Mouse (Mus musculus): ENCODE results near the gene Mrgpra6. TPM values are rescaled to one million over a fixed set of nuclear protein-coding genes. Genes with fewer than 3 reads are reported as not detected.

Gene Mrgpra6
- not detected for polyA plus RNA-seq (2017; shearing (Covaris generic))

GRCm38 (mm10) chr7:47204830-47205229, at the start of gene Mrgpra6:
TSS of gene Mrgpra6 (minus strand) at chr7:47204920.

GRCm38 (mm10) chr7:47252770-47253169, 48.0 kb upstream of the Mrgpra6 start, which contains the start of gene Mrgpra9:
TSS of gene Mrgpra9 (minus strand) at chr7:47252848.

Other genes starting within 250 kb of the Mrgpra6 start
- 4.6 TPM for gene Uevld, start 246.4 kb downstream of the Mrgpra6 start, polyA plus RNA-seq (2017; shearing (Covaris generic))
- gene Gm9999, start 221.3 kb downstream of the Mrgpra6 start, polyA plus RNA-seq (2017; shearing (Covaris generic)), result not detected
- 184 TPM for gene Spty2d1, start 196.5 kb downstream of the Mrgpra6 start, polyA plus RNA-seq (2017; shearing (Covaris generic))
- gene Tmem86a, start 154.3 kb downstream of the Mrgpra6 start, polyA plus RNA-seq (2017; shearing (Covaris generic)), result 4.8 TPM
- 4.9 TPM for gene Ptpn5, start 71.2 kb downstream of the Mrgpra6 start, polyA plus RNA-seq (2017; shearing (Covaris generic))
- gene Mrgpra9, start 47.9 kb upstream of the Mrgpra6 start, polyA plus RNA-seq (2017; shearing (Covaris generic)), result not detected
- gene Mrgpra1, start 149.3 kb upstream of the Mrgpra6 start, polyA plus RNA-seq (2017; shearing (Covaris generic)), result not detected
- gene Mrgpra2a, start 247.2 kb upstream of the Mrgpra6 start, polyA plus RNA-seq (2017; shearing (Covaris generic)), result not detected